Mouse (Mus musculus): Measurements from ENCODE around the gene Il12rb1. TPM values are rescaled to one million over a fixed set of nuclear protein-coding genes. Genes with fewer than 3 reads are reported as not detected.

Il12rb1 gene
- polyA plus RNA-seq, 1 experiment, result 6.5 TPM

DNA sequence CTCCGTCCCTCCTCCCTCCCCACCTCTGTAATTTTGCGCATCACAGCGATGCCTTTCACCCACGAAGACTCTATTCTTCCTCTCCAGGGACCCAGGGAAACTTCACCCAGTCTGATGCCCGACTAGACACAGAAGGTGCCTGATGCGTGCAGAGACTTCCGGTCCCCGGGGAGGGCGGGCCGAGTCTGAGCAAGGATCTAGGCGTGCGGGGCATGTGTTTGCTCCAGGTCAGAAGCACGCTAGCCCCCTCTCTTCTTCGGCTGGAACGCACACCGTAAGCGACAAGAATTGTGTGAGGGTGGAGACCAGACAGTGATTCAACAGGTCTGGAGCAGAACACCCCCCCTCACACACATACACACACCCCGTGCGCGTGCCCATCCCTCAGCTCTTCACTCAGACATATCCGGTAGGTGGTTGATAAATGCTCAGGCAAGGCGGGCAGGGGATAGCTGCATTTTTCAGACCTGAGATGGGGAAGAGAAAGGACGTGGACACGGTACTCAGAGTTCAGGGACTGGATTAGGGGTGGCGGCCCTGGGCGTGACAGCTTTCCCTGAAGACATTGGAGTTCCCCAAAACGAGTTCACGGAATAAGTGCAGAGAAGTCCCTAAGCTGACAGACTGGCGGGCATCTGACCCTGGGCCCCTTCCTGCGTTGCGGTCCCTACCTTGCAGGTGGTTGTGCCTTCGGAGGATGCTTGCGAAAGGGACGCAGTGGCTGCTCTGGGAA lies 42.2 kb upstream of the Il12rb1 start:
- no peak for TF ChIP-seq E2F4 (IDR thresholded peaks at IDR 0.05; ENCODE audit: insufficient read depth)
- no peak for TF ChIP-seq USF1 (IDR thresholded peaks at IDR 0.05; ENCODE audit: low read depth)
- TF ChIP-seq POLR2AphosphoS2 (IDR thresholded peaks at IDR 0.05; ENCODE audit: insufficient read length, low read depth), result no peak
- TF ChIP-seq CEBPB (IDR thresholded peaks at IDR 0.05; ENCODE audit: insufficient read depth, poor library complexity, severe bottlenecking), result no peak
- no peak for TF ChIP-seq SRF (IDR thresholded peaks at IDR 0.05; ENCODE audit: control insufficient read depth, insufficient read length, low read depth)
- no peak for TF ChIP-seq MAX (IDR thresholded peaks at IDR 0.05; ENCODE audit: low read depth)
- no peak for TF ChIP-seq POLR2A (IDR thresholded peaks at IDR 0.05; ENCODE audit: insufficient read length, low read depth)
- TF ChIP-seq MYOG (IDR thresholded peaks at IDR 0.05; ENCODE audit: control insufficient read depth in 1 of 3, insufficient read depth in 1 of 3, insufficient read length in 2 of 3, low read depth in 2 of 3), result no peak
- no peak for TF ChIP-seq REST (IDR thresholded peaks at IDR 0.05; ENCODE audit: insufficient read depth, insufficient read length)
- TF ChIP-seq MYOD1 (IDR thresholded peaks at IDR 0.05; ENCODE audit: control insufficient read depth in 1 of 3, insufficient read length in 2 of 3, low read depth in 2 of 3), result no peak
- no peak for TF ChIP-seq TCF3 (IDR thresholded peaks at IDR 0.05; ENCODE audit: insufficient read length, low read depth)
- no peaks in the 10 kb centered on the region for H3K79me2 ChIP-seq (ENCODE audit: control insufficient read depth, insufficient read depth)

DNA sequence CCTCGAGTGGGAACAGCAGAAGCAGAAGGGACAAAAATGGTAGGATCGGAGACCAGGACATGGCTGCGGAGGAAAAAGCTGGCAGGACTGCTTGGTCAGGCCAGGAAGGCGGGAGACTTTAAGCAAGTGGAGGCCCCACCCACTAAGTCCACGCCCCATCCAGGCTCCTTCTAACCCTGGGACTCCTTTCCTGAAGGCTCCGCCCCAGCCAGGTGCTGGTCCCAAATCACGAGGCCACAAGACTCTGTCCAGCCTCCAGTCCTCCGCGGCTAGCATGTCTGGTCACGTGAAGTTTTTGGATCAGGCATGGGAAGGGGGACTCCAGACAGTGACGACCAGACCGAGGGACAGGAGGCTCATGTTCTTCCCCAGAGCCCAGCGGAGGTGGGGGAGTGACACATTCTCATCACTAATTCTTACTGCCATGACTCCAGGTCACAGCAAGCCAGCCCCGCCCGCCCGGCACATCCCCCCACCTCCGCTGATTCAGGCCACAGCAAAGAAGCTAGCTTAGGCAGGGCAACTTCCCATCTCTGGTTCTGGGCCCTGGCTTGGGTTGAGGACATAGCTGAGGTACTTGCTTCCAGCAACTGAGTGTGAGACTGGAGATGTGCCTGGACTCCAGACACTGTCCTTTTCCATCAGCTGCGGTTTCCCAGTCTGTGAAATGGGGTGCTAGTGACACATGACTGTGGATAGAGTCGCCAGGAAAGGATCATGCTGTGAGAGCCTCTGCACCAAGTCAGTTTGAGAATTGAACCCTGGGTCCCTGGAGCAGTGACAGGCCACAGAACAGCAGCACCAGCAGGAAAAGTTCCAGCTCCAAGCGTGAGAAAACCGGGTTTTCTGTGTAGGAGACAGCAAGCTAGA lies 41.4 kb upstream of the Il12rb1 start:
- peak; percentile 77 for TF ChIP-seq USF1 (IDR thresholded peaks at IDR 0.05; ENCODE audit: low read depth)
- TF ChIP-seq POLR2AphosphoS2 (IDR thresholded peaks at IDR 0.05; ENCODE audit: insufficient read length, low read depth), result peak; percentile 90
- peak; percentile 79 for TF ChIP-seq POLR2A (IDR thresholded peaks at IDR 0.05; ENCODE audit: insufficient read length, low read depth)
- TF ChIP-seq MYOG (IDR thresholded peaks at IDR 0.05; ENCODE audit: control insufficient read depth in 1 of 3, insufficient read depth in 1 of 3, insufficient read length in 2 of 3, low read depth in 2 of 3), result no peak
- TF ChIP-seq MYOD1 (IDR thresholded peaks at IDR 0.05; ENCODE audit: control insufficient read depth in 1 of 3, insufficient read length in 2 of 3, low read depth in 2 of 3), result peak in 1 of 3 experiments; percentile 25
- H3K79me2 ChIP-seq (ENCODE audit: control insufficient read depth, insufficient read depth), result no peaks in the 10 kb centered on the region
- no peaks in the 10 kb centered on the region for H3K27me3 ChIP-seq (ENCODE audit: control insufficient read depth, insufficient read depth, insufficient read length)
- peak overlapping the region; percentile 14 for H3ac ChIP-seq (ENCODE audit: control insufficient read depth, insufficient read length)
- H3K4me2 ChIP-seq (ENCODE audit: low read depth), result peak overlapping the region; percentile 99
- peak overlapping the region; percentile 43 for H3K4me3 ChIP-seq
- H3K36me3 ChIP-seq (ENCODE audit: control insufficient read depth, insufficient read depth), result peaks cover 6% of the 10 kb centered on the region

More for the DNA sequence above, 42.2 kb upstream of the Il12rb1 start:
- no peaks in the 10 kb centered on the region for H3K27me3 ChIP-seq (ENCODE audit: control insufficient read depth, insufficient read depth, insufficient read length)
- H3K36me3 ChIP-seq (ENCODE audit: control insufficient read depth, insufficient read depth), result peaks cover 6% of the 10 kb centered on the region
- peak overlapping the region; percentile 99 for H3K4me2 ChIP-seq (ENCODE audit: low read depth)
- H3ac ChIP-seq (ENCODE audit: control insufficient read depth, insufficient read length), result peak overlapping the region; percentile 14
- peak overlapping the region; percentile 43 for H3K4me3 ChIP-seq

DNA sequence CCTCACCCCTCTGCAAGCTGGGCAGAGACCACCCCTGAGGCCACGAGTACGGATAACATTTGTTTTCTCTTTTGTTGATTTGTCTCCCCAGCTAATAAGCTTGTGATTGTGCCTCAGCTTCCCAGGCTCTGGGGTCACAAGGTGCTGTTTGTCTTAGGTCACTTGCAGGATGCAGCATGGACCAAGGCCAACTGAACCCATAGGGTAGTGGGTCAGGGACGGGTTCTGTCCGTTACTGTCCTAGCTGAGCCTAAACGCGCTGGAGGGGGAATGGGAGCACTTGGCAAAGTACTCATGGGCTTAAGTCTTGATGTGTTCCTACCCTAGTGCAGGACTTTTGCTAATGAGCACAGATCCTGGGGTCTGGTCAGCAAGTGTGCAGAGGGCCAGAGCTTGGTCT lies 40.7 kb upstream of the Il12rb1 start:
- TF ChIP-seq TCF3 (IDR thresholded peaks at IDR 0.05; ENCODE audit: insufficient read length, low read depth), result no peak
- peak; percentile 27 for TF ChIP-seq POLR2AphosphoS2 (IDR thresholded peaks at IDR 0.05; ENCODE audit: insufficient read length, low read depth)
- no peaks in the 10 kb centered on the region for H3K79me2 ChIP-seq (ENCODE audit: control insufficient read depth, insufficient read depth)
- H3K36me3 ChIP-seq (ENCODE audit: control insufficient read depth, insufficient read depth), result peaks cover 6% of the 10 kb centered on the region
- no peaks in the 10 kb centered on the region for H3K27me3 ChIP-seq (ENCODE audit: control insufficient read depth, insufficient read depth, insufficient read length)
- H3ac ChIP-seq (ENCODE audit: control insufficient read depth, insufficient read length), result no peak overlapping the region
- no peak overlapping the region for H3K4me3 ChIP-seq
- no peak overlapping the region for H3K4me2 ChIP-seq (ENCODE audit: low read depth)

DNA sequence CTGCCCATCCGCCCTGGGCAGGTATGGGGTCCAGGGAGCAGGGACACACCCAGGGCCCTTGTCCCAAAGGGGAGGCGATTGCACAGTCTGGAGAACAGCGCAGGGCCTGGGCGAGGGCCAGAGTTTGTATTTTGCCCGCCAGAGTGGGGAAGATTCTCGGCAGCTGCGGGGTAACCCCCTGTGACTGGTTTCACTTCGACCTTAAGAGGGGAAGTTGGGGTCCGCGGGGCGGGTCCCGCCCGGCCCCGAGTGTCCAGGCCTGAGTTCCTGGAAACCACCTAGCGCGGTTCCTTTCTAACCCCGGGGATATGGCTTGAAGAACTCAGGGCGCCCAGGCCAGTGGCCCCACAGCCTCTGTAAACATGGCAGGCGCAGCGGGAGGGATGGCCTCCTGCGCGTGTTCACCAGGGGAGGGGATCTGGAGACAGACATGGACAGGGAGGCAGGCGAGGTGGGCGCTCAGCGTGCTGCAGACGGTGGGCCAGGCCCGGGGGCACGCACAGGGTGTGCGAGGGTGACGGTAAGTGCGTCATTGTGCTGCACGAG lies 39.9 kb upstream of the Il12rb1 start:
- Histone ChIP-seq H3K79me2 (ENCODE audit: control insufficient read depth, insufficient read depth) (no peaks in the 10 kb centered on the region), H3K36me3 (ENCODE audit: control insufficient read depth, insufficient read depth) (peaks cover 6% of the 10 kb centered on the region), H3K4me3 (no peak overlapping the region), H3K4me2 (ENCODE audit: low read depth) (no peak overlapping the region), H3K27me3 (ENCODE audit: control insufficient read depth, insufficient read depth, insufficient read length) (no peaks in the 10 kb centered on the region), H3ac (ENCODE audit: control insufficient read depth, insufficient read length) (no peak overlapping the region)
- TF ChIP-seq REST (IDR thresholded peaks at IDR 0.05; ENCODE audit: insufficient read depth, insufficient read length), result no peak
- TF ChIP-seq TCF3 (IDR thresholded peaks at IDR 0.05; ENCODE audit: insufficient read length, low read depth), result no peak
- TF ChIP-seq TCF12 (IDR thresholded peaks at IDR 0.05; ENCODE audit: insufficient read depth, poor library complexity, severe bottlenecking), result no peak
- TF ChIP-seq E2F4 (IDR thresholded peaks at IDR 0.05; ENCODE audit: insufficient read depth), result no peak
- TF ChIP-seq SRF (IDR thresholded peaks at IDR 0.05; ENCODE audit: control insufficient read depth, insufficient read length, low read depth), result no peak

DNA sequence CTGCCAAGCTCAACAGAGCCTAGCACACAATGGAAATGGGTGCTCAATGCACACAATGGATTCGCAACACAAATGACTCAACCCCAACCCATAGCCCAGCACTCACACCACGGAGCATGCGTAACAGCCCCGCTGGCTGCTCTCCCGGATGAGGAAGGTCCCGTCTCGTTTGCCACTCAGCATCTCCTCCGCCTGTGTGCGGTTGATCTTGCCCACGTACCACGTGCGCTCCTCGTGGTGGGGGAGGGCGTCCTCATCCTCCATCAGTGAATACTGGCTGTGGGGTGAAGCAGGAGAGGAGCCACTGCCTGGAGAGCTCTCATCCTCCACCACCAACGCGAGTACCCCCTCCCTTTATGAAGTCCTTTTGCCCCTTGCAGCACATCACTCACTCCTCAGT lies 39.3 kb upstream of the Il12rb1 start:
- no peak overlapping the region for H3K4me3 ChIP-seq
- H3K36me3 ChIP-seq (ENCODE audit: control insufficient read depth, insufficient read depth), result peaks cover 6% of the 10 kb centered on the region
- H3ac ChIP-seq (ENCODE audit: control insufficient read depth, insufficient read length), result no peak overlapping the region
- no peaks in the 10 kb centered on the region for H3K27me3 ChIP-seq (ENCODE audit: control insufficient read depth, insufficient read depth, insufficient read length)
- TF ChIP-seq MYOG (IDR thresholded peaks at IDR 0.05; ENCODE audit: control insufficient read depth in 1 of 3, insufficient read depth in 1 of 3, insufficient read length in 2 of 3, low read depth in 2 of 3), result no peak
- TF ChIP-seq CEBPB (IDR thresholded peaks at IDR 0.05; ENCODE audit: insufficient read depth, poor library complexity, severe bottlenecking), result no peak
- TF ChIP-seq SRF (IDR thresholded peaks at IDR 0.05; ENCODE audit: control insufficient read depth, insufficient read length, low read depth), result no peak
- TF ChIP-seq POLR2AphosphoS2 (IDR thresholded peaks at IDR 0.05; ENCODE audit: insufficient read length, low read depth), result no peak
- H3K79me2 ChIP-seq (ENCODE audit: control insufficient read depth, insufficient read depth), result no peaks in the 10 kb centered on the region
- H3K4me2 ChIP-seq (ENCODE audit: low read depth), result no peak overlapping the region

Data from myocyte (in vitro differentiated cells).